Mouse (Mus musculus) olfactory bulb, adult 2 months (tissue): ENCODE results near the gene Epha8.

Experiments
- CTCF ChIP-seq: fragments of 200-500 bp; IDR thresholded peaks from 2 replicates; pipeline ENCODE4 v1.5.1; 2012; ENCODE audit warnings: low read depth, mild to moderate bottlenecking, low read length, moderate library complexity; ENCODE audit not compliant: insufficient read depth
- POLR2A ChIP-seq: fragments of 200-500 bp; IDR thresholded peaks from 2 replicates; pipeline ENCODE4 v1.6.1; 2012; ENCODE audit warnings: mild to moderate bottlenecking, low read depth, low read length, moderate library complexity; ENCODE audit not compliant: insufficient read depth

DNA sequence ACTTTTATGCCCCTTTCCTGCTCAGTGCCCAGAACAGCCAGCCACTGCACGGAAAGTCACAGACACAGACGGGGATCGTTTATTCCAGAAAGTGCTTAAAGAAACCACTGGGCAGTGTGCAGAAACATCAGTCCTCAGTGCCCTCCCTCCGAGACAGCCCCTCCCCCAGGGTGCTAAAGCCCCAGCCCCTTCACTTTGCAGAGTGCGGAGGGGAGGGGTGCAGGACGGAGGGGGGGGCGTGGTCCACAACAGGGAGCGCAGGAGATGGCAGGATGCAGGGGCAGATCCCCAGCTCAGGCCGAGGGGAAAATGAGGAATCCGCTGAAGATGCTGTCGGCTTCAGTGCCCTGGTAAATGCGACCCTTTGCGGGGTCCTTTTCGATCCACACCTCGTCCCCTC lies 60.8 kb downstream of the Epha8 start:
- TF ChIP-seq POLR2A (no peak), CTCF (no peak)
